Mouse (Mus musculus) heart, adult 18-20 months (tissue): Measurements from ENCODE around the gene Frmd5. TPM values are rescaled to one million over a fixed set of nuclear protein-coding genes. Genes with fewer than 3 reads are reported as not detected.
A peak's percentile ranks its signal among the peaks of the same experiment; 100 is the strongest.
"Not testable (repeated sequence)": the region's sequence is repeated elsewhere in the genome, so short reads cannot be mapped to it uniquely, and the experiment has no call there.

Experiments
- DNase-seq, 2 experiments: peaks; one replicate each; pipeline ENCODE4 v3.0.0; 2021 to 2022; ENCODE audit warnings: mixed read lengths in 1 of 2
- total RNA-seq, 2 experiments: library from RNA; stranded (reverse); gene quantifications; 2 replicates each; pipeline ENCODE4 v1.2.3; 2021

Gene Frmd5
- total RNA-seq, 2 experiments from 2014 or later: 258 to 268 TPM

- DNase-seq: peak; percentile 81 to 94
Measured at GRCm38 (mm10) chr2:121571780-121572179, 235.1 kb downstream of the Frmd5 start.

GRCm38 (mm10) chr2:121570999-121571655 is 235.8 kb downstream of the Frmd5 start:
- DNase-seq: peak in 1 of 2 experiments; percentile 56

- no peak for DNase-seq
Measured at GRCm38 (mm10) chr2:121570049-121570448, 236.8 kb downstream of the Frmd5 start.

- DNase-seq: no peak
Measured at GRCm38 (mm10) chr2:121565911-121566310, 241.0 kb downstream of the Frmd5 start.

GRCm38 (mm10) chr2:121563117-121563516 is 243.8 kb downstream of the Frmd5 start:
- no peak for DNase-seq

GRCm38 (mm10) chr2:121551271-121551670 is 255.6 kb downstream of the Frmd5 start:
- DNase-seq: peak; percentile 75 to 82

GRCm38 (mm10) chr2:121549630-121550029 is 257.3 kb downstream of the Frmd5 start:
- peak; percentile 80 to 87 for DNase-seq

- DNase-seq: no peak
Measured at GRCm38 (mm10) chr2:121544829-121545228, 262.1 kb downstream of the Frmd5 start.

- no peak for DNase-seq
Measured at GRCm38 (mm10) chr2:121525056-121525455, 281.8 kb downstream of the Frmd5 start.

GRCm38 (mm10) chr2:121522830-121523229 is 284.1 kb downstream of the Frmd5 start:
- DNase-seq: not testable (repeated sequence)

GRCm38 (mm10) chr2:121522006-121522405 is 284.9 kb downstream of the Frmd5 start:
- no peak for DNase-seq

- DNase-seq: not testable (repeated sequence)
Measured at GRCm38 (mm10) chr2:121518711-121519110, 288.2 kb downstream of the Frmd5 start.

- DNase-seq: no peak
Measured at GRCm38 (mm10) chr2:121518106-121518505, 288.8 kb downstream of the Frmd5 start.

- DNase-seq: no peak
Measured at GRCm38 (mm10) chr2:121514211-121514610, 292.7 kb downstream of the Frmd5 start.

GRCm38 (mm10) chr2:121512991-121513765 is 293.7 kb downstream of the Frmd5 start:
- not testable (repeated sequence) for DNase-seq

- no peak for DNase-seq
Measured at GRCm38 (mm10) chr2:121511401-121511800, 295.5 kb downstream of the Frmd5 start.

- DNase-seq: peak; percentile 73 to 75
Measured at GRCm38 (mm10) chr2:121509584-121509983, 297.3 kb downstream of the Frmd5 start.

GRCm38 (mm10) chr2:121507951-121508330 is 298.9 kb downstream of the Frmd5 start:
- DNase-seq: no peak

- DNase-seq: no peak
Measured at GRCm38 (mm10) chr2:121507173-121507950, 299.5 kb downstream of the Frmd5 start.

GRCm38 (mm10) chr2:121505942-121506882 is 300.7 kb downstream of the Frmd5 start, which contains the start of the genes Mfap1a and Wdr76:
Gene Mfap1a, minus strand, starts transcription at chr2:121506665.
Gene Wdr76, plus strand, starts transcription at chr2:121506723.
- DNase-seq: peak; percentile 91 to 92

GRCm38 (mm10) chr2:121501550-121501949 is 305.3 kb downstream of the Frmd5 start:
- not testable (repeated sequence) for DNase-seq
